Mouse (Mus musculus) myocyte (in vitro differentiated cells): ENCODE results near the gene Ccdc121. TPM values are rescaled to one million over a fixed set of nuclear protein-coding genes. Genes with fewer than 3 reads are reported as not detected.

ENCODE experiments used
- H3K27me3 ChIP-seq: one replicate; pipeline ENCODE4 v1.6.1; 2011; ENCODE audit not compliant: control insufficient read depth, insufficient read depth, insufficient read length
- H3K36me3 ChIP-seq: one replicate; pipeline ENCODE4 v1.6.1; 2011; ENCODE audit not compliant: control insufficient read depth, insufficient read depth
- H3K4me2 ChIP-seq: one replicate; pipeline ENCODE4 v1.6.1; 2011; ENCODE audit warnings: low read depth, control low read depth
- H3K4me3 ChIP-seq: one replicate; pipeline ENCODE4 v1.5.1; 2011; ENCODE audit warnings: mild to moderate bottlenecking, control low read depth, moderate library complexity
- H3K79me2 ChIP-seq: one replicate; pipeline ENCODE4 v1.6.1; 2011; ENCODE audit not compliant: control insufficient read depth, insufficient read depth
- H3ac ChIP-seq: one replicate; pipeline ENCODE4 v1.6.1; 2011; ENCODE audit not compliant: control insufficient read depth, insufficient read length
- CEBPB ChIP-seq: IDR thresholded peaks from 2 replicates; pipeline ENCODE4 v1.6.1; 2011; ENCODE audit warnings: mild to moderate bottlenecking, moderate library complexity; ENCODE audit not compliant: poor library complexity, insufficient read depth, severe bottlenecking
- E2F4 ChIP-seq: IDR thresholded peaks from one replicate; pipeline ENCODE4 v1.6.1; 2011; ENCODE audit warnings: mild to moderate bottlenecking, control low read depth, moderate library complexity; ENCODE audit not compliant: insufficient read depth
- MAX ChIP-seq: IDR thresholded peaks from one replicate; pipeline ENCODE4 v1.6.1; 2011; ENCODE audit warnings: low read depth, mild to moderate bottlenecking, control low read depth
- MYOD1 ChIP-seq, 3 experiments: IDR thresholded peaks; one replicate each; pipeline ENCODE4 v1.6.1; 2011; ENCODE audit warnings: control low read depth in 2 of 3, low read depth in 2 of 3, mild to moderate bottlenecking in 2 of 3, moderate library complexity in 1 of 3; ENCODE audit not compliant: insufficient read length in 2 of 3, control insufficient read depth in 1 of 3
- MYOG ChIP-seq, 3 experiments: IDR thresholded peaks; one replicate each; pipeline ENCODE4 v1.6.1; 2011; ENCODE audit warnings: control low read depth in 2 of 3, low read depth in 2 of 3, mild to moderate bottlenecking in 2 of 3; ENCODE audit not compliant: insufficient read length in 2 of 3, control insufficient read depth in 1 of 3, insufficient read depth in 1 of 3
- POLR2A ChIP-seq: IDR thresholded peaks from one replicate; pipeline ENCODE4 v1.6.1; 2011; ENCODE audit warnings: low read depth, mild to moderate bottlenecking, control low read depth, moderate library complexity; ENCODE audit not compliant: insufficient read length
- POLR2AphosphoS2 ChIP-seq: IDR thresholded peaks from one replicate; pipeline ENCODE4 v1.6.1; 2011; ENCODE audit warnings: low read depth, control low read depth; ENCODE audit not compliant: insufficient read length
- REST ChIP-seq: IDR thresholded peaks from one replicate; pipeline ENCODE4 v1.6.1; 2011; ENCODE audit warnings: mild to moderate bottlenecking, control low read depth, moderate library complexity; ENCODE audit not compliant: insufficient read depth, insufficient read length
- SRF ChIP-seq: IDR thresholded peaks from one replicate; pipeline ENCODE4 v1.6.1; 2011; ENCODE audit warnings: low read depth; ENCODE audit not compliant: control insufficient read depth, insufficient read length
- TCF12 ChIP-seq: IDR thresholded peaks from one replicate; pipeline ENCODE4 v1.6.1; 2011; ENCODE audit warnings: mild to moderate bottlenecking, control low read depth; ENCODE audit not compliant: poor library complexity, insufficient read depth, severe bottlenecking
- TCF3 ChIP-seq: IDR thresholded peaks from one replicate; pipeline ENCODE4 v1.6.1; 2011; ENCODE audit warnings: low read depth, control low read depth; ENCODE audit not compliant: insufficient read length
- USF1 ChIP-seq: IDR thresholded peaks from one replicate; pipeline ENCODE4 v1.6.1; 2011; ENCODE audit warnings: low read depth, mild to moderate bottlenecking, control low read depth, moderate library complexity
- polyA plus RNA-seq: library from polyadenylated mRNA; unstranded; fragments of >200 nt; fragmentation: generic; extraction: Trizol; gene quantifications from one replicate; pipeline ENCODE4 v1.2.1, GENCODE M21; 2012; ENCODE audit warnings: missing spikeins

Gene Ccdc121
- polyA plus RNA-seq, 1 experiment: not detected

GRCm38 (mm10) chr1:181462906-181463179, 48.4 kb downstream of the Ccdc121 start:
- H3ac ChIP-seq: no peak overlapping the region
- no peak overlapping the region for H3K4me3 ChIP-seq
- no peak for TF ChIP-seq TCF12
- no peak for TF ChIP-seq E2F4
- no peak for TF ChIP-seq CEBPB
- no peak for TF ChIP-seq MAX
- no peak for TF ChIP-seq REST
- TF ChIP-seq TCF3: no peak
- no peak for TF ChIP-seq MYOD1 (IDR thresholded peaks at IDR 0.05; ENCODE audit: control insufficient read depth in 1 of 3, insufficient read length in 2 of 3, low read depth in 2 of 3)
- TF ChIP-seq SRF: no peak
- no peak for TF ChIP-seq MYOG (IDR thresholded peaks at IDR 0.05; ENCODE audit: control insufficient read depth in 1 of 3, insufficient read depth in 1 of 3, insufficient read length in 2 of 3, low read depth in 2 of 3)
- TF ChIP-seq USF1: no peak
- TF ChIP-seq POLR2AphosphoS2: no peak
- no peak for TF ChIP-seq POLR2A
- no peaks in the 10 kb centered on the region for H3K36me3 ChIP-seq
- no peaks in the 10 kb centered on the region for H3K27me3 ChIP-seq
- no peak overlapping the region for H3K4me2 ChIP-seq
- no peaks in the 10 kb centered on the region for H3K79me2 ChIP-seq

DNA sequence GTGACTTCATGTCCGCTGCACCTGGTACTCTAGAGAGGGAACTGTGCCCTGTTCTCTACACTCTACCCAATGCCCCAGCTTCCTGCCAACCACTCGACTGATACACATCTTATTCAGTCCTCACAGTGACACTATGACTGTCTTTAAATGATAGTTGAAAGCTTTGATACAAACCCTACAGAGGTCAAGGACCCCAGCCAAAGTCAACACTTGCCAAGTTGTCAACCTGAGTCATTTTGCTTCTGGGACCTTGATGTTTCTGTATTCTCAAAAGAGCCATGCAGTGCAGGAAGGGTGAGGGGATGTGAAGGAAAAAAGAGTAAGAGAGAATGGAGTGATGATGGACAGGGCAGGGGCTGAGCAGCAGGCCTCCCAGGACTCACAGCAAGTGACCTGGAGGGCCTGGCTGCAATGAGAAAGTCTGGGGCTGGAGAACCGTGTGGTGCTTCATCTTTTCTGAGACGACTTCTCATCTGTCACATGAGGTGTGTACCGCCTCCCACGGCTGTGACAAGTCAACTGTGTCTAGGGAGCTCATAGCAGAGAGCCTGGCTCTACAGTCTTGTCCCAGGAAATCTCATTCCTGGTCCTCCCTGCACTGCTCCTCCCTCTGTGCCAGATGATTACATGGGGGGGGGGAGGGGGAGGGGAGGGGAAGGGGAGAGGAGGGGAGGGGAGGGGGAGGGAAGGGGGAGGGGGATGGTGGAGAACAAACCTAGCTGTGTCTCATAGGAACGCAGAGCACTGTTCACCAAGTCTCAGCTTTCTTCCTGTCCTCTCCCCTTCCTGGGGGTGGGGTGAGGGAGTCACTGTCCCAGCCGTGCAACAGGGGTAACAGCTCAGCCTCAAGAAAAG, 49.0 kb downstream of the Ccdc121 start:
- TF ChIP-seq MYOG (IDR thresholded peaks at IDR 0.05; ENCODE audit: control insufficient read depth in 1 of 3, insufficient read depth in 1 of 3, insufficient read length in 2 of 3, low read depth in 2 of 3) (no peak), POLR2AphosphoS2 (no peak), MAX (no peak), TCF3 (no peak), SRF (no peak), POLR2A (no peak), TCF12 (no peak), USF1 (no peak), E2F4 (no peak), MYOD1 (IDR thresholded peaks at IDR 0.05; ENCODE audit: control insufficient read depth in 1 of 3, insufficient read length in 2 of 3, low read depth in 2 of 3) (no peak), REST (no peak)
- Histone ChIP-seq H3K4me2 (no peak overlapping the region), H3ac (no peak overlapping the region), H3K79me2 (no peaks in the 10 kb centered on the region), H3K36me3 (no peaks in the 10 kb centered on the region), H3K4me3 (no peak overlapping the region), H3K27me3 (no peaks in the 10 kb centered on the region)

- no peaks in the 10 kb centered on the region for H3K79me2 ChIP-seq
- no peaks in the 10 kb centered on the region for H3K36me3 ChIP-seq
- H3K27me3 ChIP-seq: no peaks in the 10 kb centered on the region
- H3K4me3 ChIP-seq: no peak overlapping the region
- H3K4me2 ChIP-seq: no peak overlapping the region
- TF ChIP-seq POLR2A (no peak), MYOD1 (IDR thresholded peaks at IDR 0.05; ENCODE audit: control insufficient read depth in 1 of 3, insufficient read length in 2 of 3, low read depth in 2 of 3) (no peak), MYOG (IDR thresholded peaks at IDR 0.05; ENCODE audit: control insufficient read depth in 1 of 3, insufficient read depth in 1 of 3, insufficient read length in 2 of 3, low read depth in 2 of 3) (no peak), CEBPB (no peak), E2F4 (no peak), USF1 (no peak), SRF (no peak), TCF12 (no peak), MAX (no peak), TCF3 (no peak), REST (no peak), POLR2AphosphoS2 (no peak)
- H3ac ChIP-seq: no peak overlapping the region
Observed at GRCm38 (mm10) chr1:181461484-181461883, 49.8 kb downstream of the Ccdc121 start.

DNA sequence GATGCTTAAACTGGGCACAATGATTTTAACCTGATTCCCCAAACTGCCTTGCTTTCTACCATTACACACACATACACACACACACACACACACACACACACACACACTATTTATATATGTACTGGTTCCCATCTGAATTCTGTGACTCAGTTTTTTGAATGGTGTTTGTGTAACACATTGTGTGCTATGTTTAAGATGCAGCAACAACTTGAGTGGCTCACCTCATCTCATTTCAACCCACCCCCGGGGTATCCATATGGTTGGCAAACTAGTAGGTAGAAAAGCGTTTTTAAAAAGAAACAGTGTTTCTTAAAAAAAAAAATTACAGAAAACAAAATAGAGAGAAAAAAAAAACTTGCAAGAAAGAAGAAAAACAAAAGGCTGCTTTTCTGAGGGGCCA, 51.0 kb downstream of the Ccdc121 start:
- H3K4me2 ChIP-seq: no peak overlapping the region
- no peaks in the 10 kb centered on the region for H3K27me3 ChIP-seq
- no peaks in the 10 kb centered on the region for H3K79me2 ChIP-seq
- H3K36me3 ChIP-seq: no peaks in the 10 kb centered on the region
- no peak overlapping the region for H3ac ChIP-seq
- no peak overlapping the region for H3K4me3 ChIP-seq
- TF ChIP-seq SRF (no peak), TCF3 (no peak), USF1 (no peak), POLR2AphosphoS2 (no peak), POLR2A (no peak), MAX (no peak), CEBPB (no peak), REST (no peak), MYOD1 (IDR thresholded peaks at IDR 0.05; ENCODE audit: control insufficient read depth in 1 of 3, insufficient read length in 2 of 3, low read depth in 2 of 3) (no peak), TCF12 (no peak), E2F4 (no peak), MYOG (IDR thresholded peaks at IDR 0.05; ENCODE audit: control insufficient read depth in 1 of 3, insufficient read depth in 1 of 3, insufficient read length in 2 of 3, low read depth in 2 of 3) (no peak)

Other genes starting within 250 kb of the Ccdc121 start
- 0.37 TPM for gene Cnih3, start 158.8 kb downstream of the Ccdc121 start, polyA plus RNA-seq
- 0.29 TPM for gene Dnah14, start 65.1 kb upstream of the Ccdc121 start, polyA plus RNA-seq